Comparison of ENCODE assay signal across 5 mouse cellular contexts in the genomic region with DNA sequence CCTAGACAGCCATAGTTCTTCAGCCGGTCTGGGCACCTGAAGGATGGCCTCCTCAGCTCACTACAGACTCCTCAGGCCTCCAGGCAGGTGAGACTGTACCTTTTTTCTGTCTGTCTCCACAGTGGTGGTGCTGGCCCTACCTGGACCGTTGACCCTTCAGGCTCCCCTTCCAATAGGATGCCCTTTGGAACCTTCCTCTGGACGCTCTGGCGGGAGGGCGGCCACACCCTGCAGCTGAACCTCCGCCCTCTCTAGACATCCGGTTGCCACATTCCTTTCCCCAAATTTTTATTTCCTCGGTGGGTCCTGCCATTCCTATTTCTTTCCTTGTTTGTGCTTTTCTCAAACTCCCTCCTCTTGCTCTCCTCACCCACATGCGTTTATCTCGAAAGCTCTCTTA. TPM values are rescaled to one million over a fixed set of nuclear protein-coding genes. Genes with fewer than 3 reads are reported as not detected.
"Had no signal": no experiment of that assay in that cellular context is flagged by ENCODE, and none has a peak within 500 bp of the region (broad histone marks: within the 10 kb centered on the region; RNA-seq: fewer than 3 reads in every experiment).

No protein-coding gene starts in this region.

RNA-seq across cellular contexts. Expression of gene Plac9b, which starts 0.6 kb away (rescaled TPM):
- total RNA-seq: liver, adult 2 months; megakaryocyte progenitor cell, adult 5-6 weeks; megakaryocyte-erythroid progenitor cell, adult 5-6 weeks; monocyte, adult 5-6 weeks had no signal
- polyA plus RNA-seq: macrophage had no signal
